Mouse (Mus musculus) embryonic facial prominence, embryonic 15.5 days (tissue): Measurements from ENCODE around the gene Sim2. TPM values are rescaled to one million over a fixed set of nuclear protein-coding genes. Genes with fewer than 3 reads are reported as not detected.

Experiments used
- ATAC-seq: fragments of 200-750 bp; cut with Nextera tagmentation; 2 replicates; pipeline ENCODE4 v1.8.0; 2017; ENCODE audit warnings: low read depth, moderate TSS enrichment; ENCODE audit not compliant: insufficient number of reproducible peaks, low FRiP score, low TSS enrichment
- H3K27ac ChIP-seq: fragments of 300-500 bp; sonication (generic); replicated peaks from 2 replicates; pipeline ENCODE4 v1.5.1; 2015; ENCODE audit warnings: mild to moderate bottlenecking, inconsistent platforms
- H3K27me3 ChIP-seq: fragments of 300-500 bp; sonication (generic); 2 replicates; pipeline ENCODE4 v1.6.1; 2015; ENCODE audit warnings: inconsistent platforms
- H3K36me3 ChIP-seq: fragments of 300-500 bp; sonication (generic); 2 replicates; pipeline ENCODE4 v1.6.1; 2015; ENCODE audit warnings: mild to moderate bottlenecking, inconsistent platforms
- H3K4me1 ChIP-seq: fragments of 300-500 bp; sonication (generic); 2 replicates; pipeline ENCODE4 v1.6.1; 2015; ENCODE audit warnings: inconsistent platforms
- H3K4me2 ChIP-seq: fragments of 300-500 bp; sonication (generic); replicated peaks from 2 replicates; pipeline ENCODE4 v1.6.1; 2015; ENCODE audit warnings: mild to moderate bottlenecking, inconsistent platforms
- H3K4me3 ChIP-seq: fragments of 300-500 bp; sonication (generic); replicated peaks from 2 replicates; pipeline ENCODE4 v1.5.1; 2015; ENCODE audit warnings: mild to moderate bottlenecking, inconsistent platforms
- H3K9ac ChIP-seq: fragments of 300-500 bp; sonication (generic); 2 replicates; pipeline ENCODE4 v1.6.1; 2015; ENCODE audit warnings: inconsistent platforms
- H3K9me3 ChIP-seq: fragments of 300-500 bp; sonication (generic); replicated peaks from 2 replicates; pipeline ENCODE4 v1.6.1; 2016; ENCODE audit warnings: inconsistent platforms
- WGBS: fragments of 180-500 bp; shearing (Covaris S2); methylation state at CpG from one replicate; pipeline ENCODE4 v1.1.7; 2015; 5-methylcytosine and 5-hydroxymethylcytosine counted together
- polyA plus RNA-seq: library from polyadenylated mRNA; unstranded; fragments of >200 nt; fragmentation: Nextera tagmentation; extraction: Ambion mirVana; gene quantifications from 2 replicates; pipeline ENCODE4 v1.2.1, GENCODE M21; 2015

Sim2 gene
- polyA plus RNA-seq, 1 experiment from 2014 or later: 1.0 TPM

DNA sequence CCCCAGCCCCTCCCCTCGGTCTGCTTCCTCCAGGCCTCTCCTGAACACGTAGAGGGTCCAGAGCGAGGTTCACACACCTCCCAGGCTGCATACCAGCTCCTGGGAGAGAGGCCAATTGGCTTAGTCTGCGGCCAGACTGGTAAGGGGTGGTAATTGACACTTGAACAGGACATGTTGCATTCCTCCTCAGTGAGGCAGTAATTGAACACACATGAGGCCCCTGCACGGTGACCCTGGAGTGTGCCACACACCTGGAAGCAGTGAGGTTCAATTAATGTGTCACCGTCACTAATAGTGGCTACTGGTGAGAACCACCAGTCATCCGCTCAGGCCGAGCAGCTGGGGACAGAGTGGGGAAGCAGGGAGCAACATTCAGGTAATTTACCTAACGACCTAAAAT, 24.9 kb upstream of the Sim2 start:
- no peak overlapping the region for H3K4me3 ChIP-seq
- peaks cover 9% of the 10 kb centered on the region; the same call in 1 of the 2 replicates for H3K4me1 ChIP-seq
- WGBS: 29% methylated on average over 9 of the region's 9 CpGs
- no peak overlapping the region for H3K9ac ChIP-seq
- ATAC-seq: no peak; the same call in 1 of the 2 replicates
- H3K36me3 ChIP-seq: no peaks in the 10 kb centered on the region
- H3K27ac ChIP-seq: no peak overlapping the region
- H3K4me2 ChIP-seq: no peak overlapping the region
- no peaks in the 10 kb centered on the region for H3K27me3 ChIP-seq
- no peaks in the 10 kb centered on the region for H3K9me3 ChIP-seq

- no peak overlapping the region for H3K4me3 ChIP-seq
- 51% methylated on average over 9 of the region's 9 CpGs for WGBS
Measured at GRCm38 (mm10) chr16:94064211-94064610, 20.5 kb upstream of the Sim2 start.

DNA sequence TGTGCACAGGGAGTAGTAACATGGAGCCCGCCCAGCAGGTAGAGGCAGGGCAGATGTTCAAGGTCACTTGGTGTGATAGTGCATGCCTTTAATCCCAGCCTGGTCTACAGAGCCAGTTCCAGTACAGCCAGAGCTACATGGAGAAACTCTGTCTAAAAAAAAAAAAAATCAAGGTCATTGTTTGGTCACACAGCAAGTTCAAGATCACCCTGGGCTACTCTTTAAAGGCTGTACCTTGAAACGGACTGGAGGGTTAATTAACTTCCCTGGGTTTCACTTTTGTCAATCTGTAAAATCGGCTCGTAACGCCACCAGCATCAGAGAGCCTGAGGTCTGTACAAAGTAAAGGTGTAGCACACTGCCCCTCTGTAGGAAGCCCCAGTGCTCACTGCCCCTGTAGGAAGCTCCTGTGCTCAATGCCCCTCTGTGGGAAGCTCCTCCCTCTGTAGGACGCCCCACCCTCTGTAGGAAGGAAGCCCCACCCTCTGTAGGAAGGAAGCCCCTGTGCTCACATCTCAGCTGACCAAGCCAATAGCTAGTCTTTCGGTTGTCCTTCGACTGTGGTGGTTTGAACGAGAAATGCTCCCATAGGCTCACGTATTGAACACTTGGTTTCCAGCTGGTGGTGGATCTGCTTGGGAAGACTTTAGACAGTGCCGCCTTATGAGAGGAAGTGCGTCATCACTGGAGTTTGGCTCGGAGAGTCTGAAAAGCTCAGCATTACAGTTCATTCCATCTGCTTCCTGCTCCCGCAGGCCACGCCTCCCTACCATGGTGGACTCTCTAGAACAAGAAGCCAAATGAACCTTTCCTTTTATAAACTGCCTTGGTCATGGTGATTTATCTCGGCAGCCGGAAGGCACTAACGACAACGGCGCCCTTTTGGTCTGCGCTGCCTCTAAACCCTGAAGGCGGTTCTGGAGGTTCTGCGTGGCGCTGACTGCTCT, 18.7 kb upstream of the Sim2 start:
- 0 out of 2 replicates have a peak overlapping the region, but pooled peaks have one; percentile 2 for H3K4me2 ChIP-seq
- WGBS: 66% methylated on average over 24 of the region's 24 CpGs
- H3K36me3 ChIP-seq: no peaks in the 10 kb centered on the region
- no peak overlapping the region for H3K4me3 ChIP-seq
- no peak overlapping the region for H3K27ac ChIP-seq
- H3K9ac ChIP-seq: no peak overlapping the region
- ATAC-seq: no peak
- H3K27me3 ChIP-seq: no peaks in the 10 kb centered on the region
- 0 out of 2 replicates have a peak, but pooled peaks cover 3% of the 10 kb centered on the region for H3K9me3 ChIP-seq
- no peaks in the 10 kb centered on the region for H3K4me1 ChIP-seq

More at GRCm38 (mm10) chr16:94064211-94064610, 20.5 kb upstream of the Sim2 start:
- Histone ChIP-seq H3K4me1 (peaks cover 4% of the 10 kb centered on the region; the same call in 1 of the 2 replicates), H3K27ac (no peak overlapping the region), H3K27me3 (no peaks in the 10 kb centered on the region), H3K36me3 (no peaks in the 10 kb centered on the region), H3K9ac (no peak overlapping the region), H3K4me2 (no peak overlapping the region), H3K9me3 (0 out of 2 replicates have a peak, but pooled peaks cover 3% of the 10 kb centered on the region)
- no peak for ATAC-seq

GRCm38 (mm10) chr16:94066771-94067170, 18.0 kb upstream of the Sim2 start:
- Histone ChIP-seq H3K9ac (no peak overlapping the region), H3K27me3 (0 out of 2 replicates have a peak, but pooled peaks cover 3% of the 10 kb centered on the region), H3K9me3 (0 out of 2 replicates have a peak, but pooled peaks cover 3% of the 10 kb centered on the region), H3K4me2 (0 out of 2 replicates have a peak overlapping the region, but pooled peaks have one; percentile 2), H3K4me3 (no peak overlapping the region), H3K36me3 (no peaks in the 10 kb centered on the region), H3K27ac (no peak overlapping the region), H3K4me1 (no peaks in the 10 kb centered on the region)
- ATAC-seq: no peak
- WGBS: 54% methylated on average over 6 of the region's 6 CpGs

GRCm38 (mm10) chr16:94067280-94067679, 17.5 kb upstream of the Sim2 start:
- no peak overlapping the region for H3K4me2 ChIP-seq
- H3K4me3 ChIP-seq: no peak overlapping the region
- H3K9ac ChIP-seq: no peak overlapping the region
- 54% methylated on average over 5 of the region's 5 CpGs for whole genome bisulfite sequencing
- 0 out of 2 replicates have a peak, but pooled peaks cover 3% of the 10 kb centered on the region for H3K27me3 ChIP-seq
- H3K27ac ChIP-seq: no peak overlapping the region
- H3K36me3 ChIP-seq: no peaks in the 10 kb centered on the region
- no peaks in the 10 kb centered on the region for H3K4me1 ChIP-seq
- H3K9me3 ChIP-seq: 0 out of 2 replicates have a peak, but pooled peaks cover 3% of the 10 kb centered on the region
- no peak for ATAC-seq

DNA sequence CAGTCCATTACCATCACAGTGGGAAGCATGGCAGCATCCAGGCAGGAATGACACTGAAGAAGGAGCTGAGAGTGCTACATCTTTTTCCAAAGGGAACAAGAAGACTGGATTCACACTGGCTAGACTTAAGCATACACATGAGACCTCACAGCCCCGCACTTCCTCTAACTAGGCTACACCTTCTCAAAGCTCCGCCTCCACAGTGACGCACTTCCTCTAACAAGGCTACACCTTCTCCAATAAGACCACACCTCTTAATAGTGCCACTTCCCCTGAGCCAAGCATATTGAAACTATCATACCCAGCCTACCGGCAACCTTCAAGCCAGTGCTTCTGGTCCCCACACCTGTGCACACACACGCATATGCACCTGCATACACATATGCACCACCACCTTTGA, 15.7 kb upstream of the Sim2 start:
- Histone ChIP-seq H3K4me1 (no peaks in the 10 kb centered on the region), H3K27ac (no peak overlapping the region), H3K4me2 (no peak overlapping the region), H3K9ac (no peak overlapping the region), H3K4me3 (no peak overlapping the region), H3K9me3 (0 out of 2 replicates have a peak, but pooled peaks cover 3% of the 10 kb centered on the region), H3K36me3 (no peaks in the 10 kb centered on the region), H3K27me3 (0 out of 2 replicates have a peak, but pooled peaks cover 3% of the 10 kb centered on the region)
- 90% methylated on average over 5 of the region's 5 CpGs for WGBS
- ATAC-seq: no peak

DNA sequence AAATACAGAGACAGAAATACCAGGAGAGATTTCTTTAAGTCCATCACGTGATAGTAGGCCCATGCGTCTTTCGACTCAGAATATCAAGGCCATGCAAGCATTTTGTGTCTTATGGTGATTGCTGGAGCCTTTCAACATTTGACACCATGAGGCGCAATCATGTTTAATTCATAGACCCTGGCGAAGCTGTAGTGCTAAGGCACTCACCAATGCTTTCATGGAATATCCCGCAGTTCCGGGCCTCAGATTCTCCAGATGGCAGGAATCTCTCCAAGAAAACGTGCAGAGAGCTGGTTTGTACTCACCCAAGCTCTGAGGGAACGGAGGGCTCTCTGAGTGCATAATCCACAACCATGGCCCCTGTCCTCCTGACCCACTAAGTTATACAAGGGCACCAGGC, 13.8 kb upstream of the Sim2 start:
- peaks cover 12% of the 10 kb centered on the region for H3K27me3 ChIP-seq

GRCm38 (mm10) chr16:94071468-94071867, 13.3 kb upstream of the Sim2 start:
- H3K4me2 ChIP-seq: no peak overlapping the region
- H3K27ac ChIP-seq: no peak overlapping the region; the same call in 1 of the 2 replicates
- no peaks in the 10 kb centered on the region for H3K4me1 ChIP-seq
- 0 out of 2 replicates have a peak, but pooled peaks cover 3% of the 10 kb centered on the region for H3K9me3 ChIP-seq
- ATAC-seq: no peak
- 69% methylated on average over 8 of the region's 8 CpGs for WGBS
- H3K36me3 ChIP-seq: no peaks in the 10 kb centered on the region
- peaks cover 17% of the 10 kb centered on the region for H3K27me3 ChIP-seq
- H3K4me3 ChIP-seq: no peak overlapping the region
- H3K9ac ChIP-seq: no peak overlapping the region

More for the DNA sequence above, 13.8 kb upstream of the Sim2 start:
- H3K4me3 ChIP-seq: no peak overlapping the region
- no peaks in the 10 kb centered on the region for H3K4me1 ChIP-seq
- no peak overlapping the region for H3K9ac ChIP-seq
- ATAC-seq: no peak
- H3K4me2 ChIP-seq: no peak overlapping the region
- no peaks in the 10 kb centered on the region for H3K36me3 ChIP-seq
- 0 out of 2 replicates have a peak, but pooled peaks cover 3% of the 10 kb centered on the region for H3K9me3 ChIP-seq
- no peak overlapping the region; the same call in 1 of the 2 replicates for H3K27ac ChIP-seq
- 75% methylated on average over 9 of the region's 9 CpGs for WGBS

- H3K4me1 ChIP-seq: peaks cover 8% of the 10 kb centered on the region; the same call in 1 of the 2 replicates
- ATAC-seq: no peak
- H3K4me2 ChIP-seq: no peak overlapping the region
- H3K9me3 ChIP-seq: no peaks in the 10 kb centered on the region
- no peak overlapping the region for H3K9ac ChIP-seq
- no peaks in the 10 kb centered on the region for H3K36me3 ChIP-seq
- no peak overlapping the region for H3K4me3 ChIP-seq
- WGBS: 35% methylated on average over 19 of the region's 19 CpGs
- no peak overlapping the region for H3K27ac ChIP-seq
- peaks cover 54% of the 10 kb centered on the region for H3K27me3 ChIP-seq
Measured at GRCm38 (mm10) chr16:94075362-94076027, 9.2 kb upstream of the Sim2 start.

- no peak for ATAC-seq
- peaks cover 80% of the 10 kb centered on the region for H3K27me3 ChIP-seq
- no peak overlapping the region for H3K4me2 ChIP-seq
Measured at GRCm38 (mm10) chr16:94078318-94079074, 6.2 kb upstream of the Sim2 start.

More at GRCm38 (mm10) chr16:94078318-94079074, 6.2 kb upstream of the Sim2 start:
- 4% methylated on average over 23 of the region's 23 CpGs for WGBS
- Histone ChIP-seq H3K9ac (no peak overlapping the region), H3K27ac (no peak overlapping the region), H3K9me3 (no peaks in the 10 kb centered on the region), H3K36me3 (no peaks in the 10 kb centered on the region), H3K4me3 (no peak overlapping the region), H3K4me1 (peaks cover 12% of the 10 kb centered on the region)
